Mouse (Mus musculus) limb, embryonic 15.5 days (tissue): ENCODE data around the gene Ldlrad3. TPM values are rescaled to one million over a fixed set of nuclear protein-coding genes. Genes with fewer than 3 reads are reported as not detected.

Source experiments
- ATAC-seq: fragments of 200-750 bp; cut with Nextera tagmentation; 2 replicates; pipeline ENCODE4 v1.8.0; 2017; ENCODE audit warnings: low read depth, moderate TSS enrichment; ENCODE audit not compliant: insufficient number of reproducible peaks, low FRiP score, low TSS enrichment
- H3K27ac ChIP-seq: fragments of 300-500 bp; sonication (generic); 2 replicates; pipeline ENCODE4 v1.5.1; 2015; ENCODE audit warnings: moderate library complexity, mild to moderate bottlenecking, inconsistent platforms
- H3K27me3 ChIP-seq: fragments of 300-500 bp; sonication (generic); 2 replicates; pipeline ENCODE4 v1.6.1; 2015; ENCODE audit warnings: inconsistent platforms
- H3K36me3 ChIP-seq: fragments of 300-500 bp; sonication (generic); 2 replicates; pipeline ENCODE4 v1.6.1; 2015; ENCODE audit warnings: inconsistent platforms
- H3K4me1 ChIP-seq: fragments of 300-500 bp; sonication (generic); 2 replicates; pipeline ENCODE4 v1.6.1; 2015; ENCODE audit warnings: inconsistent platforms
- H3K4me2 ChIP-seq: fragments of 300-500 bp; sonication (generic); 2 replicates; pipeline ENCODE4 v1.6.1; 2015; ENCODE audit warnings: mild to moderate bottlenecking, inconsistent platforms
- H3K4me3 ChIP-seq: fragments of 300-500 bp; sonication (generic); 2 replicates; pipeline ENCODE4 v1.5.1; 2015; ENCODE audit warnings: mild to moderate bottlenecking, inconsistent platforms
- H3K9ac ChIP-seq: fragments of 300-500 bp; sonication (generic); 2 replicates; pipeline ENCODE4 v1.6.1; 2015; ENCODE audit warnings: inconsistent platforms
- H3K9me3 ChIP-seq: fragments of 300-500 bp; sonication (generic); 2 replicates; pipeline ENCODE4 v1.6.1; 2016; ENCODE audit warnings: inconsistent platforms
- WGBS: fragments of 180-500 bp; shearing (Covaris S2); methylation state at CpG from one replicate; pipeline ENCODE4 v1.1.7; 2015; 5-methylcytosine and 5-hydroxymethylcytosine counted together
- polyA plus RNA-seq: library from polyadenylated mRNA; unstranded; fragments of >200 nt; fragmentation: Nextera tagmentation; extraction: Ambion mirVana; gene quantifications from 2 replicates; pipeline ENCODE4 v1.2.1, GENCODE M21; 2015

The Ldlrad3 gene
- polyA plus RNA-seq, 1 experiment from 2014 or later = 55.1 TPM

GRCm38 (mm10) chr2:102057029-102057685 is 129.0 kb downstream of the Ldlrad3 start:
- Histone ChIP-seq H3K36me3 (peaks cover 39% of the 10 kb centered on the region; the same call in 1 of the 2 replicates), H3K4me3 (no peak overlapping the region), H3K9ac (no peak overlapping the region), H3K9me3 (no peaks in the 10 kb centered on the region), H3K4me2 (no peak overlapping the region), H3K4me1 (peaks cover 3% of the 10 kb centered on the region), H3K27me3 (no peaks in the 10 kb centered on the region), H3K27ac (no peak overlapping the region)
- no peak for ATAC-seq
- WGBS = 61% methylated on average over 9 of the region's 9 CpGs

- H3K4me2 ChIP-seq = no peak overlapping the region
- WGBS = 77% methylated on average over 8 of the region's 8 CpGs
- no peaks in the 10 kb centered on the region for H3K27me3 ChIP-seq
- peaks cover 3% of the 10 kb centered on the region for H3K4me1 ChIP-seq
- peaks cover 39% of the 10 kb centered on the region; the same call in 1 of the 2 replicates for H3K36me3 ChIP-seq
- H3K27ac ChIP-seq = no peak overlapping the region
- no peaks in the 10 kb centered on the region for H3K9me3 ChIP-seq
- no peak for ATAC-seq
- no peak overlapping the region for H3K9ac ChIP-seq
- no peak overlapping the region for H3K4me3 ChIP-seq
These were observed 130.0 kb downstream of the Ldlrad3 start for GRCm38 (mm10) chr2:102056144-102056543.

GRCm38 (mm10) chr2:102052951-102053660 is 133.1 kb downstream of the Ldlrad3 start:
- WGBS = 81% methylated on average over 10 of the region's 10 CpGs

GRCm38 (mm10) chr2:102052353-102052752 is 133.8 kb downstream of the Ldlrad3 start:
- H3K4me3 ChIP-seq = no peak overlapping the region
- no peak for ATAC-seq
- no peaks in the 10 kb centered on the region for H3K9me3 ChIP-seq
- peaks cover 13% of the 10 kb centered on the region; the same call in 1 of the 2 replicates for H3K36me3 ChIP-seq
- no peak overlapping the region for H3K4me2 ChIP-seq
- no peaks in the 10 kb centered on the region for H3K27me3 ChIP-seq
- WGBS = 84% methylated on average over 6 of the region's 6 CpGs
- no peak overlapping the region for H3K27ac ChIP-seq
- peaks cover 9% of the 10 kb centered on the region; the same call in 1 of the 2 replicates for H3K4me1 ChIP-seq
- no peak overlapping the region for H3K9ac ChIP-seq

More at GRCm38 (mm10) chr2:102052951-102053660, 133.1 kb downstream of the Ldlrad3 start:
- H3K36me3 ChIP-seq = peaks cover 20% of the 10 kb centered on the region; the same call in 1 of the 2 replicates
- no peak overlapping the region for H3K27ac ChIP-seq
- no peak overlapping the region for H3K4me2 ChIP-seq
- no peak overlapping the region for H3K4me3 ChIP-seq
- ATAC-seq = no peak
- no peaks in the 10 kb centered on the region for H3K9me3 ChIP-seq
- peaks cover 12% of the 10 kb centered on the region for H3K4me1 ChIP-seq
- H3K9ac ChIP-seq = no peak overlapping the region
- H3K27me3 ChIP-seq = no peaks in the 10 kb centered on the region

GRCm38 (mm10) chr2:102049866-102050550 is 136.2 kb downstream of the Ldlrad3 start:
- Histone ChIP-seq H3K27ac (no peak overlapping the region), H3K4me3 (no peak overlapping the region), H3K27me3 (no peaks in the 10 kb centered on the region), H3K36me3 (0 out of 2 replicates have a peak, but pooled peaks cover 3% of the 10 kb centered on the region), H3K9me3 (no peaks in the 10 kb centered on the region), H3K4me1 (peaks cover 9% of the 10 kb centered on the region; the same call in 1 of the 2 replicates), H3K4me2 (no peak overlapping the region), H3K9ac (no peak overlapping the region)
- no peak for ATAC-seq
- 39% methylated on average over 10 of the region's 10 CpGs for WGBS

GRCm38 (mm10) chr2:102048296-102049175 is 137.6 kb downstream of the Ldlrad3 start:
- Histone ChIP-seq H3K9me3 (no peaks in the 10 kb centered on the region), H3K4me1 (peaks cover 9% of the 10 kb centered on the region; the same call in 1 of the 2 replicates), H3K4me3 (no peak overlapping the region), H3K4me2 (no peak overlapping the region), H3K9ac (no peak overlapping the region), H3K27me3 (no peaks in the 10 kb centered on the region), H3K36me3 (0 out of 2 replicates have a peak, but pooled peaks cover 4% of the 10 kb centered on the region), H3K27ac (no peak overlapping the region)
- no peak for ATAC-seq
- 63% methylated on average over 16 of the region's 16 CpGs for WGBS

GRCm38 (mm10) chr2:102046481-102046880 is 139.7 kb downstream of the Ldlrad3 start:
- Histone ChIP-seq H3K27ac (no peak overlapping the region), H3K36me3 (0 out of 2 replicates have a peak, but pooled peaks cover 7% of the 10 kb centered on the region), H3K4me3 (no peak overlapping the region), H3K4me1 (peaks cover 9% of the 10 kb centered on the region; the same call in 1 of the 2 replicates), H3K27me3 (no peaks in the 10 kb centered on the region), H3K4me2 (no peak overlapping the region), H3K9ac (no peak overlapping the region), H3K9me3 (no peaks in the 10 kb centered on the region)
- no peak for ATAC-seq
- 91% methylated on average over 7 of the region's 7 CpGs for WGBS

- WGBS = 89% methylated on average over 5 of the region's 5 CpGs
- no peak for ATAC-seq
- Histone ChIP-seq H3K4me2 (no peak overlapping the region), H3K4me1 (peaks cover 27% of the 10 kb centered on the region), H3K27me3 (no peaks in the 10 kb centered on the region), H3K27ac (no peak overlapping the region), H3K9ac (no peak overlapping the region), H3K9me3 (no peaks in the 10 kb centered on the region), H3K4me3 (no peak overlapping the region), H3K36me3 (0 out of 2 replicates have a peak, but pooled peaks cover 7% of the 10 kb centered on the region)
These were observed 145.7 kb downstream of the Ldlrad3 start for GRCm38 (mm10) chr2:102040456-102040855.

GRCm38 (mm10) chr2:102040011-102040410 is 146.2 kb downstream of the Ldlrad3 start:
- Histone ChIP-seq H3K36me3 (0 out of 2 replicates have a peak, but pooled peaks cover 7% of the 10 kb centered on the region), H3K9ac (no peak overlapping the region), H3K4me1 (peaks cover 27% of the 10 kb centered on the region), H3K4me3 (no peak overlapping the region), H3K27me3 (no peaks in the 10 kb centered on the region), H3K27ac (no peak overlapping the region), H3K9me3 (no peaks in the 10 kb centered on the region), H3K4me2 (no peak overlapping the region)
- no peak for ATAC-seq
- 88% methylated on average over 2 of the region's 2 CpGs for WGBS

GRCm38 (mm10) chr2:102038895-102039667 is 147.1 kb downstream of the Ldlrad3 start:
- Histone ChIP-seq H3K27me3 (no peaks in the 10 kb centered on the region), H3K4me1 (peaks cover 27% of the 10 kb centered on the region), H3K9ac (no peak overlapping the region), H3K36me3 (0 out of 2 replicates have a peak, but pooled peaks cover 3% of the 10 kb centered on the region), H3K4me3 (no peak overlapping the region), H3K27ac (0 out of 2 replicates have a peak overlapping the region, but pooled peaks have one; percentile 5), H3K9me3 (no peaks in the 10 kb centered on the region), H3K4me2 (no peak overlapping the region)
- ATAC-seq = no peak
- WGBS = 78% methylated on average over 7 of the region's 7 CpGs
